Mouse (Mus musculus) MEL (cell line): ENCODE results near the gene Ror1. TPM values are rescaled to one million over a fixed set of nuclear protein-coding genes. Genes with fewer than 3 reads are reported as not detected.

Experiments
- DNase-seq: peaks from one replicate; pipeline ENCODE4 v3.0.0; 2011; ENCODE audit warnings: low read depth, low spot score
- H3K27ac ChIP-seq: 2 replicates; pipeline ENCODE4 v1.5.1; 2012; ENCODE audit warnings: low read depth, mild to moderate bottlenecking, control low read depth, low read length, moderate library complexity; ENCODE audit not compliant: control insufficient read depth
- H3K27me3 ChIP-seq, 2 experiments: fragments of 150-350 bp in 1 of 2; sonication (generic) in 1 of 2; 2 replicates each; pipeline ENCODE4 v1.6.1; 2012; ENCODE audit warnings: low read length in 2 of 2, mild to moderate bottlenecking in 2 of 2, improper control_type of control experiment in 1 of 2, moderate library complexity in 1 of 2; ENCODE audit not compliant: insufficient read depth in 2 of 2, control insufficient read depth in 1 of 2
- H3K36me3 ChIP-seq, 2 experiments: 2 replicates each; pipeline ENCODE4 v1.6.1; 2012 to 2014; ENCODE audit warnings: low read length in 2 of 2, improper control_type of control experiment in 1 of 2, inconsistent platforms in 1 of 2, mild to moderate bottlenecking in 1 of 2; ENCODE audit not compliant: insufficient read depth in 2 of 2, control insufficient read depth in 1 of 2
- H3K4me1 ChIP-seq, 2 experiments: fragments of 150-350 bp in 1 of 2; sonication (generic) in 1 of 2; 2 replicates each; pipeline ENCODE4 v1.6.1; 2012; ENCODE audit warnings: low read length in 2 of 2, improper control_type of control experiment in 1 of 2, mild to moderate bottlenecking in 1 of 2; ENCODE audit not compliant: insufficient read depth in 2 of 2, control insufficient read depth in 1 of 2
- H3K4me3 ChIP-seq, 2 experiments: fragments of 150-350 bp in 1 of 2; sonication (generic) in 1 of 2; 2 replicates each; pipeline ENCODE4 v1.5.1; 2012; ENCODE audit warnings: low read depth in 2 of 2, low read length in 2 of 2, mild to moderate bottlenecking in 2 of 2, moderate library complexity in 2 of 2, control low read depth in 1 of 2, improper control_type of control experiment in 1 of 2; ENCODE audit not compliant: control insufficient read depth in 1 of 2, insufficient read depth in 1 of 2
- H3K79me2 ChIP-seq: 2 replicates; pipeline ENCODE4 v1.6.1; 2012; ENCODE audit warnings: mild to moderate bottlenecking, low read length, moderate library complexity; ENCODE audit not compliant: control insufficient read depth, poor library complexity, insufficient read depth
- H3K9ac ChIP-seq: 2 replicates; pipeline ENCODE4 v1.6.1; 2012; ENCODE audit warnings: low read depth, mild to moderate bottlenecking, control low read depth, low read length, moderate library complexity; ENCODE audit not compliant: control insufficient read depth, poor library complexity, severe bottlenecking
- H3K9me3 ChIP-seq: fragments of 150-350 bp; sonication (generic); replicated peaks from 2 replicates; pipeline ENCODE4 v1.6.1; 2012; ENCODE audit warnings: mild to moderate bottlenecking, low read length, improper control_type of control experiment, moderate library complexity; ENCODE audit not compliant: insufficient read depth
- BHLHE40 ChIP-seq: IDR thresholded peaks from 2 replicates; pipeline ENCODE4 v1.6.1; 2012; ENCODE audit warnings: low read depth, mild to moderate bottlenecking, inconsistent platforms, low read length, improper control_type of control experiment, borderline replicate concordance
- CHD2 ChIP-seq: IDR thresholded peaks from 2 replicates; pipeline ENCODE4 v1.6.1; 2011; ENCODE audit warnings: low read length, improper control_type of control experiment
- CTCF ChIP-seq, 3 experiments: IDR thresholded peaks in 2 of 3; conservative IDR thresholded peaks in 1 of 3; 2 replicates each; pipeline ENCODE4 v1.5.1; 2011 to 2012; ENCODE audit warnings: low read length in 3 of 3, low read depth in 2 of 3, mild to moderate bottlenecking in 2 of 3, improper control_type of control experiment in 1 of 3, inconsistent platforms in 1 of 3, mixed read lengths in 1 of 3, moderate library complexity in 1 of 3; ENCODE audit not compliant: control insufficient read depth in 1 of 3, insufficient read depth in 1 of 3, poor library complexity in 1 of 3, severe bottlenecking in 1 of 3
- EP300 ChIP-seq, 2 experiments: IDR thresholded peaks; 2 replicates each; pipeline ENCODE4 v1.6.1; 2011; ENCODE audit warnings: improper control_type of control experiment in 2 of 2, low read length in 2 of 2, low read depth in 1 of 2, mild to moderate bottlenecking in 1 of 2
- GATA1 ChIP-seq: IDR thresholded peaks from 2 replicates; pipeline ENCODE4 v1.6.1; 2011; ENCODE audit warnings: low read depth, low read length, improper control_type of control experiment
- HCFC1 ChIP-seq: IDR thresholded peaks from 2 replicates; pipeline ENCODE4 v1.6.1; 2012; ENCODE audit warnings: low read depth, mild to moderate bottlenecking, inconsistent platforms, low read length, improper control_type of control experiment, moderate library complexity
- JUND ChIP-seq: IDR thresholded peaks from 2 replicates; pipeline ENCODE4 v1.6.1; 2011; ENCODE audit warnings: low read depth, mild to moderate bottlenecking, improper control_type of control experiment, low read length
- KAT2A ChIP-seq: conservative IDR thresholded peaks from 2 replicates; pipeline ENCODE4 v1.6.1; 2012; ENCODE audit warnings: low read depth, low read length, improper control_type of control experiment, inconsistent platforms
- MAFK ChIP-seq: IDR thresholded peaks from 2 replicates; pipeline ENCODE4 v1.6.1; 2011; ENCODE audit warnings: low read depth, mild to moderate bottlenecking, low read length, improper control_type of control experiment, borderline replicate concordance
- MXI1 ChIP-seq: IDR thresholded peaks from 2 replicates; pipeline ENCODE4 v1.6.1; 2011; ENCODE audit warnings: mild to moderate bottlenecking, low read depth, low read length, improper control_type of control experiment
- MYC ChIP-seq: IDR thresholded peaks from 2 replicates; pipeline ENCODE4 v1.6.1; 2011; ENCODE audit warnings: low read depth, mild to moderate bottlenecking, low read length, improper control_type of control experiment, moderate library complexity
- NRF1 ChIP-seq: IDR thresholded peaks from 2 replicates; pipeline ENCODE4 v1.6.1; 2014; ENCODE audit warnings: low read depth, mild to moderate bottlenecking, inconsistent platforms, low read length, improper control_type of control experiment, moderate library complexity; ENCODE audit not compliant: poor library complexity, insufficient read depth, severe bottlenecking
- POLR2A ChIP-seq, 2 experiments: IDR thresholded peaks; 2 replicates each; pipeline ENCODE4 v1.6.1; 2011 to 2012; ENCODE audit warnings: low read length in 2 of 2, mild to moderate bottlenecking in 2 of 2, control low read depth in 1 of 2, improper control_type of control experiment in 1 of 2, low read depth in 1 of 2, moderate library complexity in 1 of 2; ENCODE audit not compliant: control insufficient read depth in 1 of 2, insufficient read depth in 1 of 2, poor library complexity in 1 of 2
- RAD21 ChIP-seq: IDR thresholded peaks from 2 replicates; pipeline ENCODE4 v1.6.1; 2011; ENCODE audit warnings: mild to moderate bottlenecking, low read depth, low read length, improper control_type of control experiment
- SIN3A ChIP-seq: IDR thresholded peaks from 2 replicates; pipeline ENCODE4 v1.6.1; 2012; ENCODE audit warnings: low read length, improper control_type of control experiment, inconsistent platforms
- TAL1 ChIP-seq: IDR thresholded peaks from 2 replicates; pipeline ENCODE4 v1.6.1; 2012; ENCODE audit warnings: mild to moderate bottlenecking, inconsistent platforms, low read length, moderate library complexity, mixed read lengths
- UBTF ChIP-seq: IDR thresholded peaks from 2 replicates; pipeline ENCODE4 v1.6.1; 2012; ENCODE audit warnings: low read depth, mild to moderate bottlenecking, inconsistent platforms, low read length, improper control_type of control experiment, moderate library complexity, borderline replicate concordance; ENCODE audit not compliant: insufficient read depth
- ZC3H11A ChIP-seq: IDR thresholded peaks from 2 replicates; pipeline ENCODE4 v1.6.1; 2012; ENCODE audit warnings: low read depth, mild to moderate bottlenecking, inconsistent platforms, low read length, improper control_type of control experiment
- polyA plus RNA-seq, 2 experiments: library from polyadenylated mRNA; stranded (reverse) in 1 of 2; unstranded in 1 of 2; fragments of >175 nt in 1 of 2; fragments of >200 nt in 1 of 2; gene quantifications; 2 replicates each; pipeline versions ENCODE4 v1.2.1 to v1.2.4; 2012; ENCODE audit warnings: low replicate concordance in 2 of 2, low read depth in 1 of 2; ENCODE audit not compliant: insufficient read length in 2 of 2, insufficient read depth in 1 of 2, missing spikeins in 1 of 2
- total RNA-seq: library from RNA; depleted of rRNA; stranded (reverse); fragments of 300-350 nt; gene quantifications from 2 replicates; pipeline ENCODE4 v1.2.3, GENCODE M21; 2012

Gene Ror1
- total and polyA plus RNA-seq, 3 experiments, result not detected

DNA sequence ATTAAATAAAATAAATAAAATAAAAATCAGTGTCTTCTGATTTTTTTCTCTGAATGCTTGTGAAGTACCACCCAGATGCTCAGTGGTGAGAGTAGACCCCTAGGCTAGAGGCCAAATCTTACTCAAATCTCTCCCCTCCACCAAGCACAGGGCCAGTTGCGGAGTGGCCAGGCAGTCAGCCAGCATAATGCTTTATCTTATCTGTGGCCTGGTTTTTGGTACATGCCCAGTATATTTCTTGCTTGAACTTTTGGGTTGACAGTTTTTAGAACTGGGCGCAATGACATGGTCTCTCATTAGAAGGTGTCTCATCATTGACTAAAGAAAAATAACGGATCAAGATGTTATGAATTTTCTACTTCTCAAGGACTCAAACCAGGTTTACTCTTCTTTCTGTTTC, 136.3 kb downstream of the Ror1 start:
- Histone ChIP-seq H3K4me1 (no peaks in the 10 kb centered on the region), H3K9ac (no peak overlapping the region), H3K9me3 (no peaks in the 10 kb centered on the region), H3K79me2 (no peaks in the 10 kb centered on the region), H3K36me3 (no peaks in the 10 kb centered on the region), H3K27ac (no peak overlapping the region), H3K27me3 (no peaks in the 10 kb centered on the region), H3K4me3 (no peak overlapping the region)
- no peak for DNase-seq
- TF ChIP-seq MYC (no peak), GATA1 (no peak), CTCF (IDR thresholded peaks at IDR 0.05 in 2 of 3, conservative IDR thresholded peaks at IDR 0.05 in 1 of 3; ENCODE audit: control insufficient read depth in 1 of 3, insufficient read depth in 1 of 3, low read depth in 2 of 3, low read length in 3 of 3, poor library complexity in 1 of 3, severe bottlenecking in 1 of 3) (no peak)

DNA sequence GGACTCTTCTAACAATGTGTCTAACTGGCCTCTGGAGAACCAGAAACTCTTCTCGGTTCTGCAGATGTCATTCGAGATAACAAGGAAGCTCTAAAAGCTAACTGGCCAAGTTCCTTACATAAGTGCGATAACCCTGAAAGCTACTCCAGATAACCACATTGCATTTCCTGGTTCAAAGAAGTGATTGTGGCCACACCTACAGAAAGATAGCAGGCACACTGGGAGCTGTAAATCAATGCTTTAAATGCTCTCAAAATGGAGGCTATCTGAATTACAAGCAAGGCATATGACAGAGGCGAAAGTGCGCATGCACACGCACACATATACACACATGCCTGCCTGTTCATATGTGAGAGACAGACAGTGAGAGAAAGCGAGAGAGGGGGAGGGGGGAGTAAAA, 136.9 kb downstream of the Ror1 start:
- DNase-seq, result no peak
- Histone ChIP-seq H3K9ac (no peak overlapping the region), H3K9me3 (no peaks in the 10 kb centered on the region)
- TF ChIP-seq MAFK, result no peak
- no peak for TF ChIP-seq JUND
- TF ChIP-seq NRF1, result no peak
- TF ChIP-seq MXI1, result no peak
- TF ChIP-seq EP300 (IDR thresholded peaks at IDR 0.05; ENCODE audit: low read depth in 1 of 2, low read length in 2 of 2), result no peak
- TF ChIP-seq HCFC1, result no peak
- TF ChIP-seq KAT2A, result no peak
- no peak for TF ChIP-seq CTCF (IDR thresholded peaks at IDR 0.05 in 2 of 3, conservative IDR thresholded peaks at IDR 0.05 in 1 of 3; ENCODE audit: control insufficient read depth in 1 of 3, insufficient read depth in 1 of 3, low read depth in 2 of 3, low read length in 3 of 3, poor library complexity in 1 of 3, severe bottlenecking in 1 of 3)
- no peak for TF ChIP-seq BHLHE40
- no peak for TF ChIP-seq TAL1
- TF ChIP-seq, all 39 proteins: peak for 0
- Histone ChIP-seq H3K27me3 (no peaks in the 10 kb centered on the region), H3K79me2 (no peaks in the 10 kb centered on the region), H3K36me3 (no peaks in the 10 kb centered on the region), H3K27ac (no peak overlapping the region), H3K4me1 (no peaks in the 10 kb centered on the region), H3K4me3 (no peak overlapping the region)

DNA sequence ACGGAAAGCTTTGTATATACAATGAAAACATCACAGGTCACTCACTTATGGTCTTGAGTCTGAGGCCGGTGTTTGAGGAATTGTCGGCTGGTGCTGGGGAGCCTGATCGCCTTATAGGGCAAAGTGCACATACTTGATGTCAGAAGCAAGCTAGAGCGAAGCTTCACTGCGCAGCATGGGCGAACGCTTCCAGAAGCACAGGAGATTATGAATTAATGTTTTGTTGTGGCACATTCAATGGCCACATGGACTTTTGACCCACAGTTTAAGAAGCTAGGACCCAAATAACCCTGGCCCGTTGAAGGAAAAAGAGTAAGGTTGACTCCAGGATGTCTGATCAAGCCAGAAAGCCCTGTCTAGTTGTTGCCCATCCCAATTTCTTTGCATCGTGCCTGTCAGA, 138.2 kb downstream of the Ror1 start:
- H3K27me3 ChIP-seq, result no peaks in the 10 kb centered on the region
- TF ChIP-seq CHD2 (no peak), SIN3A (no peak), UBTF (no peak), POLR2A (IDR thresholded peaks at IDR 0.05; ENCODE audit: control insufficient read depth in 1 of 2, insufficient read depth in 1 of 2, low read depth in 1 of 2, low read length in 2 of 2, poor library complexity in 1 of 2) (no peak), ZC3H11A (no peak), RAD21 (no peak)
- no peaks in the 10 kb centered on the region for H3K36me3 ChIP-seq
- H3K9me3 ChIP-seq, result no peaks in the 10 kb centered on the region
- no peak overlapping the region for H3K9ac ChIP-seq
- no peak overlapping the region for H3K4me3 ChIP-seq
- no peak for DNase-seq
- H3K79me2 ChIP-seq, result no peaks in the 10 kb centered on the region
- H3K4me1 ChIP-seq, result no peaks in the 10 kb centered on the region
- no peak overlapping the region for H3K27ac ChIP-seq
